Mouse (Mus musculus): ENCODE results near the gene Pip4k2b. TPM values are rescaled to one million over a fixed set of nuclear protein-coding genes. Genes with fewer than 3 reads are reported as not detected.
A peak's percentile ranks its signal among the peaks of the same experiment; 100 is the strongest.

The Pip4k2b gene
- polyA plus RNA-seq, 1 experiment = 17.6 TPM

DNA sequence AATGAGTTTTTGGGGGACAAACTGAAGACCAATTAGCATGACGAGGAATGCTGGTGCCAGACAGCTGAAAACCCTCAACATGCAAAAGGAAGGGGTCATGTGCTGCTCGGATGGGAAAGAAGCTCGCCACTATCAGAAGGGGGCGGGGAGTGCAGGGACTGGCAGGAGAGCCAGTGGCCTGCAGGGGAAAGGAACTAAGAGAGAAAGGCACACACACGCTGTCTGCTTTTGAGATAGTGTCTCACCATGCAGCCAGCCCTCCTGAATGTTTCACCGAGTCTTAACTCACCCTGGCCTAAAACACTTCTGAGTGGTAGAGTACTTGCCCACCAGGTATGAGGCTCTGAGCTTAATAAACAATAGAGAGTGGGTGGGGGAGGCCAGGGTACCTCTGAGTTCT lies 14.4 kb upstream of the Pip4k2b start:
- Histone ChIP-seq H3K27ac (ENCODE audit: insufficient read depth, low read length) (no peak overlapping the region), H3K4me1 (ENCODE audit: control insufficient read depth, insufficient read depth, insufficient read length) (no peaks in the 10 kb centered on the region), H3K27me3 (ENCODE audit: control insufficient read depth, insufficient read depth, low read length) (no peaks in the 10 kb centered on the region), H3K4me3 (ENCODE audit: extremely low read depth, insufficient read depth, insufficient read length) (no peak overlapping the region), H3K36me3 (ENCODE audit: control insufficient read depth, insufficient read depth, low read length) (peaks cover 37% of the 10 kb centered on the region)
- 89% methylated on average over 6 of the region's 6 CpGs for WGBS
- no peak for DNase-seq (ENCODE audit: low read depth in 1 of 2, low spot score in 2 of 2)
- TF ChIP-seq POLR2A (IDR thresholded peaks at IDR 0.05; ENCODE audit: low read depth, low read length) = no peak
- no peak for TF ChIP-seq CTCF (IDR thresholded peaks at IDR 0.05; ENCODE audit: extremely low read depth, insufficient read depth, insufficient read length, insufficient replicate concordance)

GRCm38 (mm10) chr11:97758125-97758524 lies 13.6 kb upstream of the Pip4k2b start:
- Histone ChIP-seq H3K4me3 (ENCODE audit: extremely low read depth, insufficient read depth, insufficient read length) (no peak overlapping the region), H3K27me3 (ENCODE audit: control insufficient read depth, insufficient read depth, low read length) (no peaks in the 10 kb centered on the region), H3K27ac (ENCODE audit: insufficient read depth, low read length) (no peak overlapping the region), H3K4me1 (ENCODE audit: control insufficient read depth, insufficient read depth, insufficient read length) (no peaks in the 10 kb centered on the region), H3K36me3 (ENCODE audit: control insufficient read depth, insufficient read depth, low read length) (peaks cover 40% of the 10 kb centered on the region)
- no peak for DNase-seq (ENCODE audit: low read depth in 1 of 2, low spot score in 2 of 2)
- 91% methylated on average over 1 of the region's 1 CpGs for WGBS
- TF ChIP-seq CTCF (IDR thresholded peaks at IDR 0.05; ENCODE audit: extremely low read depth, insufficient read depth, insufficient read length, insufficient replicate concordance) (no peak), POLR2A (IDR thresholded peaks at IDR 0.05; ENCODE audit: low read depth, low read length) (no peak)

GRCm38 (mm10) chr11:97753277-97753676 lies 8.8 kb upstream of the Pip4k2b start:
- Histone ChIP-seq H3K4me1 (ENCODE audit: control insufficient read depth, insufficient read depth, insufficient read length) (no peaks in the 10 kb centered on the region), H3K36me3 (ENCODE audit: control insufficient read depth, insufficient read depth, low read length) (peaks cover 51% of the 10 kb centered on the region), H3K27ac (ENCODE audit: insufficient read depth, low read length) (no peak overlapping the region), H3K27me3 (ENCODE audit: control insufficient read depth, insufficient read depth, low read length) (no peaks in the 10 kb centered on the region), H3K4me3 (ENCODE audit: extremely low read depth, insufficient read depth, insufficient read length) (no peak overlapping the region)
- 96% methylated on average over 8 of the region's 8 CpGs for WGBS
- TF ChIP-seq POLR2A (IDR thresholded peaks at IDR 0.05; ENCODE audit: low read depth, low read length) (no peak), CTCF (IDR thresholded peaks at IDR 0.05; ENCODE audit: extremely low read depth, insufficient read depth, insufficient read length, insufficient replicate concordance) (no peak)
- no peak for DNase-seq (ENCODE audit: low read depth in 1 of 2, low spot score in 2 of 2)

DNA sequence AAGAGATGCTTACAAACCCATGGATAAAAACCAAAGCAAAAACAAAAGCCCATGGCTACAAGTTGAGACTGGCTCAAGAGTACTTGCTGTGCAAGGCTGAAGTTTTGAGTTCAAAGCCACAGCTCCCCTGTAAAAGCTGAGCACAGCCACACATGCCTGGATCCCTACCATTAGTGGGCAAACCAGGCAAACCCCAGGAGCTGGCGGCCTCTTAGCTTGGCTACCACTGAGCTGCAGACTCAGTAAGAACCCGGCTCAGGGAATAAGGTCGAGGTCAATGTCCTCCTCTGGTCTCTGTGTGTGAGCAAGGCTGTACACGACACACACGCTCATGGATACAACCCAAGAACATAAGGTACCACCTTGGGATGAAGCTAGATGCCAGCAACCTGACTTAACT lies 4.0 kb upstream of the Pip4k2b start:
- Histone ChIP-seq H3K4me3 (ENCODE audit: extremely low read depth, insufficient read depth, insufficient read length) (no peak overlapping the region), H3K27ac (ENCODE audit: insufficient read depth, low read length) (no peak overlapping the region), H3K27me3 (ENCODE audit: control insufficient read depth, insufficient read depth, low read length) (no peaks in the 10 kb centered on the region), H3K36me3 (ENCODE audit: control insufficient read depth, insufficient read depth, low read length) (peaks cover 36% of the 10 kb centered on the region), H3K4me1 (ENCODE audit: control insufficient read depth, insufficient read depth, insufficient read length) (no peaks in the 10 kb centered on the region)
- no peak for TF ChIP-seq CTCF (IDR thresholded peaks at IDR 0.05; ENCODE audit: extremely low read depth, insufficient read depth, insufficient read length, insufficient replicate concordance)
- no peak for TF ChIP-seq POLR2A (IDR thresholded peaks at IDR 0.05; ENCODE audit: low read depth, low read length)
- DNase-seq (ENCODE audit: low read depth in 1 of 2, low spot score in 2 of 2) = no peak
- 90% methylated on average over 5 of the region's 5 CpGs for WGBS

DNA sequence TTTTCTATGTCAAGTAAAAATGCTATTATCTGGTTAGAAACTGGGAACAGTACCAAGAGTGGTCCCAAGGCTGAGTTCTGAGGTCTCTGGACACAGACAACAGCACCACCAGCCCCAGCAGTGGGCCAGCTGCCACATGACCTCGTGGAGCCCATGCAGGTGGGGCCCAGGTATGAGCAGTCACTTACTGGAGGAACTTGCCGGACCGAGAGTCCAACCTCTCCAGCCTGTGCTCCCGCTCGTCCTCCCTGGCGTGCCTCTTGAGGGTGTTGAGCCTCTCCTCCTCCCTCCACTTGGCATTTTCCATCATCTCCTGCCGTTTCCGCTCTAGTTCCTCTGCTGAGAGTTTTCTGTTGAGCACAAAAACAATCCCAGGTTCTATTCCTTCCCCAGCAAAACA lies 3.3 kb upstream of the Pip4k2b start:
- no peak overlapping the region for H3K27ac ChIP-seq (ENCODE audit: insufficient read depth, low read length)
- H3K4me1 ChIP-seq (ENCODE audit: control insufficient read depth, insufficient read depth, insufficient read length) = peaks cover 4% of the 10 kb centered on the region; the same call in 1 of the 2 replicates
- 94% methylated on average over 8 of the region's 8 CpGs for WGBS
- H3K36me3 ChIP-seq (ENCODE audit: control insufficient read depth, insufficient read depth, low read length) = peaks cover 29% of the 10 kb centered on the region
- no peaks in the 10 kb centered on the region for H3K27me3 ChIP-seq (ENCODE audit: control insufficient read depth, insufficient read depth, low read length)
- TF ChIP-seq POLR2A (IDR thresholded peaks at IDR 0.05; ENCODE audit: low read depth, low read length) = no peak
- no peak for TF ChIP-seq CTCF (IDR thresholded peaks at IDR 0.05; ENCODE audit: extremely low read depth, insufficient read depth, insufficient read length, insufficient replicate concordance)
- no peak overlapping the region for H3K4me3 ChIP-seq (ENCODE audit: extremely low read depth, insufficient read depth, insufficient read length)
- no peak for DNase-seq (ENCODE audit: low read depth in 1 of 2, low spot score in 2 of 2)

DNA sequence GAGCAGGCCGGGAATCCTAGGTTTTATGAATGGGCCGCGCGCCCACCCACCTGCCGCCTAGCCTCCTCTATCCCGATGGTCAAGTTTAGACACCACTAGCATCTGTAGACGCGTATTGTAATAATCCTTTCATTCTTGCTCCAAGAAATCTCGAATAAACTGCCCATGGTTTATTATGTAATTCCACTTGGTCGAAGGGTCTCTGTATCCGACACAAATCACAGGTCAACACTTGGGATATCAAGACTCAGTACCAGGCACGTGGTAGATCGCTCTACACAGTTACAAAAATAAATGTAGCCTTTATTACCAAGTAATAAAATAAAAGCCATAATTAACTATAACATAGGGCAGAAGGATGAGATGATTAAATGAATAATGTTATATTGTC lies 822 bp upstream of the Pip4k2b start:
- DNase-seq (ENCODE audit: low read depth in 1 of 2, low spot score in 2 of 2) = no peak
- 9% methylated on average over 13 of the region's 13 CpGs for WGBS
- peak overlapping the region; percentile 100 for H3K4me3 ChIP-seq (ENCODE audit: extremely low read depth, insufficient read depth, insufficient read length)
- H3K36me3 ChIP-seq (ENCODE audit: control insufficient read depth, insufficient read depth, low read length) = peaks cover 15% of the 10 kb centered on the region
- TF ChIP-seq POLR2A (IDR thresholded peaks at IDR 0.05; ENCODE audit: low read depth, low read length) (no peak), CTCF (IDR thresholded peaks at IDR 0.05; ENCODE audit: extremely low read depth, insufficient read depth, insufficient read length, insufficient replicate concordance) (no peak)
- peaks cover 10% of the 10 kb centered on the region; the same call in 1 of the 2 replicates for H3K4me1 ChIP-seq (ENCODE audit: control insufficient read depth, insufficient read depth, insufficient read length)
- H3K27ac ChIP-seq (ENCODE audit: insufficient read depth, low read length) = peak overlapping the region; percentile 100
- H3K27me3 ChIP-seq (ENCODE audit: control insufficient read depth, insufficient read depth, low read length) = no peaks in the 10 kb centered on the region

GRCm38 (mm10) chr11:97744718-97745330 lies 320 bp upstream of the Pip4k2b start:
- DNase-seq (ENCODE audit: low read depth in 1 of 2, low spot score in 2 of 2) = peak; percentile 91 to 96
- under 1% methylated on average over 37 of the region's 57 CpGs for WGBS
- Histone ChIP-seq H3K4me3 (ENCODE audit: extremely low read depth, insufficient read depth, insufficient read length) (peak overlapping the region; percentile 100), H3K27me3 (ENCODE audit: control insufficient read depth, insufficient read depth, low read length) (no peaks in the 10 kb centered on the region), H3K27ac (ENCODE audit: insufficient read depth, low read length) (peak overlapping the region; percentile 100), H3K36me3 (ENCODE audit: control insufficient read depth, insufficient read depth, low read length) (peaks cover 11% of the 10 kb centered on the region; the same call in 1 of the 2 replicates), H3K4me1 (ENCODE audit: control insufficient read depth, insufficient read depth, insufficient read length) (peaks cover 15% of the 10 kb centered on the region; the same call in 1 of the 2 replicates)
- TF ChIP-seq CTCF (IDR thresholded peaks at IDR 0.05; ENCODE audit: extremely low read depth, insufficient read depth, insufficient read length, insufficient replicate concordance) = no peak
- no peak for TF ChIP-seq POLR2A (IDR thresholded peaks at IDR 0.05; ENCODE audit: low read depth, low read length)
